ENCODE assay signal across 7 mouse cellular contexts in genomic region chr2:156547123-156547891, GRCm38 (mm10). TPM values are rescaled to one million over a fixed set of nuclear protein-coding genes. Genes with fewer than 3 reads are reported as not detected.
A peak's percentile ranks its signal among the peaks of the same experiment; 100 is the strongest.
DNase-seq lines count a peak whose midpoint lies in the region; ATAC-seq and TF ChIP-seq lines count a peak whose summit lies in the region.

Aar2 (plus strand) TSS chr2:156547584.

- no peak for TF ChIP-seq POLR2A in small intestine, adult 2 months (IDR thresholded peaks at IDR 0.05; ENCODE audit: low read depth, low read length)

- H3K9ac ChIP-seq in intestine, embryonic 15.5 days: peak within 1 kb of the TSS; percentile 88
- H3K9ac ChIP-seq in midbrain, embryonic 11.5 days (ENCODE audit: low read length): peak within 1 kb of the TSS; percentile 70

- H3K4me3 ChIP-seq in intestine, embryonic 15.5 days (replicated peaks): peak within 1 kb of the TSS; percentile 68
- peak within 1 kb of the TSS; percentile 54 for H3K4me3 ChIP-seq in midbrain, embryonic 11.5 days (ENCODE audit: low read depth, low read length)
- peak within 1 kb of the TSS; percentile 89 for H3K4me3 ChIP-seq in small intestine, adult 2 months (ENCODE audit: low read depth, low read length)

- no peaks in the 10 kb centered on the region for H3K27me3 ChIP-seq in intestine, embryonic 15.5 days (replicated peaks)
- H3K27me3 ChIP-seq in midbrain, embryonic 11.5 days (ENCODE audit: control insufficient read depth, insufficient read depth, low read length): no peaks in the 10 kb centered on the region
- no peaks in the 10 kb centered on the region for H3K27me3 ChIP-seq in small intestine, adult 2 months (ENCODE audit: control insufficient read depth, insufficient read depth, low read length)

- peaks cover 5% of the 10 kb centered on the region; the same call in 1 of the 2 replicates for H3K4me1 ChIP-seq in intestine, embryonic 15.5 days (replicated peaks)
- peaks cover 9% of the 10 kb centered on the region for H3K4me1 ChIP-seq in midbrain, embryonic 11.5 days (ENCODE audit: control insufficient read depth, insufficient read depth, low read length)
- peaks cover 3% of the 10 kb centered on the region; the same call in 1 of the 2 replicates for H3K4me1 ChIP-seq in small intestine, adult 2 months (ENCODE audit: control insufficient read depth, insufficient read depth, insufficient read length, low read length)

- intact Hi-C loops in gastrocnemius, postnatal 36 days (cut with DNase I): no loop called here
- intact Hi-C loops in left cerebral cortex, postnatal 36 days (cut with DNase I): no loop called here

- H3K4me2 ChIP-seq in intestine, embryonic 15.5 days (replicated peaks): peak within 1 kb of the TSS; percentile 66
- H3K4me2 ChIP-seq in midbrain, embryonic 11.5 days: peak within 1 kb of the TSS; percentile 85

- ATAC-seq in intestine, embryonic 15.5 days: peak; percentile 70
- peak; percentile 54 for ATAC-seq in midbrain, embryonic 11.5 days (ENCODE audit: low FRiP score)

- 5% methylated on average over 39 of the region's 39 CpGs for WGBS in intestine, embryonic 15.5 days
- 7% methylated on average over 39 of the region's 39 CpGs for WGBS in midbrain, embryonic 11.5 days
- WGBS in small intestine, adult 2 months: 4% methylated on average over 39 of the region's 39 CpGs

- no peaks in the 10 kb centered on the region for H3K9me3 ChIP-seq in intestine, embryonic 15.5 days
- H3K9me3 ChIP-seq in midbrain, embryonic 11.5 days (ENCODE audit: control insufficient read depth, low read length): no peaks in the 10 kb centered on the region

- peak within 1 kb of the TSS; percentile 71 for H3K27ac ChIP-seq in intestine, embryonic 15.5 days
- no peak within 1 kb of the TSS for H3K27ac ChIP-seq in midbrain, embryonic 11.5 days (ENCODE audit: low read depth, low read length)
- peak within 1 kb of the TSS; percentile 53 for H3K27ac ChIP-seq in small intestine, adult 2 months (ENCODE audit: insufficient read depth, low read depth, low read length)

- no peak for TF ChIP-seq CTCF in small intestine, adult 2 months (IDR thresholded peaks at IDR 0.05; ENCODE audit: extremely low read depth, insufficient read length, insufficient replicate concordance, low read depth, low read length)

- peaks cover 12% of the 10 kb centered on the region for H3K36me3 ChIP-seq in intestine, embryonic 15.5 days
- peaks cover 7% of the 10 kb centered on the region; the same call in 1 of the 2 replicates for H3K36me3 ChIP-seq in midbrain, embryonic 11.5 days (ENCODE audit: control insufficient read depth, insufficient read depth, low read length)
- peaks cover 14% of the 10 kb centered on the region for H3K36me3 ChIP-seq in small intestine, adult 2 months (ENCODE audit: control insufficient read depth, insufficient read depth, low read length)

- DNase-seq in adrenal gland, adult 2 months: peak; percentile 88
- DNase-seq in embryo, embryonic 11.5 days (ENCODE audit: low read depth, low spot score): peak; percentile 69
- DNase-seq in gastrocnemius, postnatal 36 days: peak; percentile 69 to 88
- peak; percentile 78 to 84 for DNase-seq in left cerebral cortex, postnatal 36 days (ENCODE audit: low spot score in 2 of 2)
- peak; percentile 100 for DNase-seq in midbrain, embryonic 11.5 days (ENCODE audit: low spot score, missing footprints)

RNA-seq across cellular contexts. Expression of gene Aar2, which starts in this region (rescaled TPM):
- 10 to 100 TPM; 30.5 to 32.9 TPM for total RNA-seq in adrenal gland, adult 2 months (2021)
- 28.8 and 43.3 TPM in 2 replicates for polyA plus RNA-seq in adrenal gland, adult 2 months (2012; rRNA removed)
- total RNA-seq in gastrocnemius, postnatal 36 days (2021): 10 to 100 TPM; 18.6 to 19.1 TPM
- polyA plus RNA-seq in intestine, embryonic 15.5 days (2015; fragmentation: Nextera tagmentation; extraction: Ambion mirVana): 31.3 and 31.6 TPM in 2 replicates
- total RNA-seq in left cerebral cortex, postnatal 36 days (2021): 10 to 100 TPM; 34.5 to 38.8 TPM
- polyA plus RNA-seq in midbrain, embryonic 11.5 days (2014; fragmentation: Nextera tagmentation; extraction: Ambion mirVana): 44.4 and 46.8 TPM in 2 replicates
- 9.5 and 16.8 TPM in 2 replicates for polyA plus RNA-seq in small intestine, adult 2 months (2012; rRNA removed)
